Mouse (Mus musculus): ENCODE results near the gene Cc2d2a.

Gene Cc2d2a

GRCm38 (mm10) chr5:43661997-43662961 lies at the start of gene Cc2d2a:
Gene Cc2d2a (plus strand): TSS chr5:43662346.
- DNase-seq (ENCODE audit: low spot score in 2 of 2): peak; percentile 38 to 42

- peak in 1 of 2 experiments; percentile 12 for DNase-seq (ENCODE audit: low spot score in 2 of 2)
Measured at GRCm38 (mm10) chr5:43621575-43622299, 40.4 kb upstream of the Cc2d2a start.

- DNase-seq (ENCODE audit: low spot score in 2 of 2): no peak
Measured at GRCm38 (mm10) chr5:43625407-43625806, 36.7 kb upstream of the Cc2d2a start.

- DNase-seq (ENCODE audit: low spot score in 2 of 2): no peak
Measured at GRCm38 (mm10) chr5:43634071-43634601, 28.0 kb upstream of the Cc2d2a start.

- peak; percentile 30 to 79 for DNase-seq (ENCODE audit: low spot score in 2 of 2)
Measured at GRCm38 (mm10) chr5:43634602-43635081, 27.5 kb upstream of the Cc2d2a start.

GRCm38 (mm10) chr5:43645020-43645419 lies 17.1 kb upstream of the Cc2d2a start:
- DNase-seq (ENCODE audit: low spot score in 2 of 2): no peak

- no peak for DNase-seq (ENCODE audit: low spot score in 2 of 2)
Measured at GRCm38 (mm10) chr5:43647098-43647774, 14.9 kb upstream of the Cc2d2a start.

- no peak for DNase-seq (ENCODE audit: low spot score in 2 of 2)
Measured at GRCm38 (mm10) chr5:43661498-43661897, 648 bp upstream of the Cc2d2a start.

- no peak for DNase-seq (ENCODE audit: low spot score in 2 of 2)
Measured at GRCm38 (mm10) chr5:43663531-43663930, 1.4 kb downstream of the Cc2d2a start.

- no peak for DNase-seq (ENCODE audit: low spot score in 2 of 2)
Measured at GRCm38 (mm10) chr5:43665144-43665543, 3.0 kb downstream of the Cc2d2a start.

- no peak for DNase-seq (ENCODE audit: low spot score in 2 of 2)
Measured at GRCm38 (mm10) chr5:43669118-43669645, 7.0 kb downstream of the Cc2d2a start.

GRCm38 (mm10) chr5:43672177-43672911 lies 10.2 kb downstream of the Cc2d2a start:
- peak; percentile 73 to 88 for DNase-seq (ENCODE audit: low spot score in 2 of 2)

GRCm38 (mm10) chr5:43673083-43673482 lies 10.9 kb downstream of the Cc2d2a start:
- DNase-seq (ENCODE audit: low spot score in 2 of 2): no peak

GRCm38 (mm10) chr5:43685466-43685865 lies 23.3 kb downstream of the Cc2d2a start:
- DNase-seq (ENCODE audit: low spot score in 2 of 2): no peak

GRCm38 (mm10) chr5:43692489-43692888 lies 30.3 kb downstream of the Cc2d2a start:
- no peak for DNase-seq (ENCODE audit: low spot score in 2 of 2)

GRCm38 (mm10) chr5:43697133-43697532 lies 35.0 kb downstream of the Cc2d2a start:
- no peak for DNase-seq (ENCODE audit: low spot score in 2 of 2)

- no peak for DNase-seq (ENCODE audit: low spot score in 2 of 2)
Measured at GRCm38 (mm10) chr5:43699240-43699639, 37.1 kb downstream of the Cc2d2a start.

- no peak for DNase-seq (ENCODE audit: low spot score in 2 of 2)
Measured at GRCm38 (mm10) chr5:43721538-43722451, 59.6 kb downstream of the Cc2d2a start.

- no peak for DNase-seq (ENCODE audit: low spot score in 2 of 2)
Measured at GRCm38 (mm10) chr5:43722452-43722783, 60.3 kb downstream of the Cc2d2a start.

- peak in 1 of 2 experiments; percentile 33 for DNase-seq (ENCODE audit: low spot score in 2 of 2)
Measured at GRCm38 (mm10) chr5:43723830-43724229, 61.7 kb downstream of the Cc2d2a start.

Measured in frontal cortex, postnatal 36 days (tissue).